Mouse (Mus musculus) heart, adult 2 months (tissue): ENCODE measurements around the gene Snrpf. TPM values are rescaled to one million over a fixed set of nuclear protein-coding genes. Genes with fewer than 3 reads are reported as not detected.

Source experiments
- DNase-seq, 2 experiments: peaks; one replicate each; pipeline ENCODE4 v3.0.0; 2021
- H3K27ac ChIP-seq: fragments of 200-600 bp; 2 replicates; pipeline ENCODE4 v1.8.1; 2022
- H3K27me3 ChIP-seq: fragments of 200-500 bp; 2 replicates; pipeline ENCODE4 v1.6.1; 2012; ENCODE audit warnings: mild to moderate bottlenecking, low read length, inconsistent platforms, mixed read lengths; ENCODE audit not compliant: control insufficient read depth, insufficient read depth
- H3K36me3 ChIP-seq: fragments of 200-500 bp; 2 replicates; pipeline ENCODE4 v1.6.1; 2012; ENCODE audit warnings: low read length, inconsistent platforms; ENCODE audit not compliant: control insufficient read depth, insufficient read depth
- H3K4me1 ChIP-seq: fragments of 200-500 bp; 2 replicates; pipeline ENCODE4 v1.6.1; 2011; ENCODE audit warnings: low read length; ENCODE audit not compliant: control insufficient read depth, insufficient read depth
- H3K4me3 ChIP-seq: fragments of 200-600 bp; 2 replicates; pipeline ENCODE4 v1.8.1; 2022
- H3K79me2 ChIP-seq: fragments of 200-500 bp; replicated peaks from 2 replicates; pipeline ENCODE4 v1.6.1; 2012; ENCODE audit warnings: mild to moderate bottlenecking, inconsistent platforms, low read length, moderate library complexity, mixed read lengths; ENCODE audit not compliant: control insufficient read depth, insufficient read depth
- H3K9ac ChIP-seq: fragments of 200-500 bp; 2 replicates; pipeline ENCODE4 v1.6.1; 2012; ENCODE audit warnings: low read depth, mild to moderate bottlenecking, control low read depth, inconsistent platforms, low read length, mixed read lengths
- CTCF ChIP-seq: fragments of 200-600 bp; IDR thresholded peaks from 2 replicates; pipeline ENCODE4 v1.8.1; 2022; ENCODE audit warnings: antibody characterized with exemption, mild to moderate bottlenecking, moderate library complexity
- EP300 ChIP-seq: fragments of 200-500 bp; IDR thresholded peaks from 2 replicates; pipeline ENCODE4 v1.6.1; 2011; ENCODE audit warnings: low read depth, low read length, control low read depth; ENCODE audit not compliant: insufficient read depth
- POLR2A ChIP-seq: fragments of 200-500 bp; IDR thresholded peaks from 2 replicates; pipeline ENCODE4 v1.6.1; 2011; ENCODE audit warnings: mild to moderate bottlenecking, low read depth, low read length, control low read depth; ENCODE audit not compliant: insufficient read depth
- WGBS: fragments of 180-500 bp; shearing (Covaris S2); methylation state at CpG from one replicate; pipeline ENCODE4 v1.1.7; 2018; 5-methylcytosine and 5-hydroxymethylcytosine counted together
- intact Hi-C: fragments of 180-260 bp; cut with DNase I; formaldehyde crosslinking; loops from one replicate; pipeline ENCODE4 v1.15.1; 2025
- long read RNA-seq: library from polyadenylated mRNA; stranded (forward); transcript quantifications from one replicate; pipeline ENCODE4 v2.0.0, GENCODE M21; 2021
- polyA plus RNA-seq: library from polyadenylated mRNA; depleted of rRNA; stranded (reverse); fragments of >200 nt; gene quantifications from 2 replicates; pipeline ENCODE4 v1.2.3, GENCODE M21; 2012; rRNA removed
- total RNA-seq, 2 experiments: library from RNA; stranded (reverse); gene quantifications; 2 replicates each; pipeline ENCODE4 v1.2.3; 2021

The Snrpf gene
- total RNA-seq, result 10 to 100 TPM in 1 of 2 experiments, 1 to 10 TPM in 1; 9.6 to 11.3 TPM
- polyA plus RNA-seq, result 17.7 and 20.5 TPM in 2 replicates
- long read RNA-seq, transcript Snrpf-201 (4 exons, 861 nt), result major isoform, 34 of 48 reads
- long read RNA-seq, partial matches to known transcripts, result 10 of 48 reads
- long read RNA-seq, other reads (novel, unspliced or antisense), result 4 of 48 reads

GRCm38 (mm10) chr10:93589281-93589848 is at the start of gene Snrpf:
TSS of gene Snrpf (minus strand) at chr10:93589706.
- H3K4me1 ChIP-seq, result peaks cover 1% of the 10 kb centered on the region
- peak within 1 kb of the TSS; percentile 67 for H3K27ac ChIP-seq
- WGBS, result under 1% methylated on average over 61 of the region's 63 CpGs
- TF ChIP-seq POLR2A, result peak; percentile 55; the same call in 1 of the 2 replicates
- no peak for TF ChIP-seq EP300
- TF ChIP-seq CTCF, result 0 out of 2 replicates have a peak, but pooled peaks have one; percentile 1
- no peaks in the 10 kb centered on the region for H3K27me3 ChIP-seq
- peaks cover 3% of the 10 kb centered on the region; the same call in 1 of the 2 replicates for H3K79me2 ChIP-seq
- H3K9ac ChIP-seq, result peak within 1 kb of the TSS; percentile 69
- DNase-seq, result peak; percentile 92 to 96
- peaks cover 5% of the 10 kb centered on the region; the same call in 1 of the 2 replicates for H3K36me3 ChIP-seq
- intact Hi-C loops, result no loop called here
- peak within 1 kb of the TSS; percentile 69 for H3K4me3 ChIP-seq

- no peak for DNase-seq
- WGBS, result 61% methylated on average over 9 of the region's 9 CpGs
- Histone ChIP-seq H3K4me3 (no peak overlapping the region), H3K9ac (no peak overlapping the region), H3K36me3 (no peaks in the 10 kb centered on the region), H3K79me2 (no peaks in the 10 kb centered on the region), H3K4me1 (no peaks in the 10 kb centered on the region), H3K27me3 (no peaks in the 10 kb centered on the region), H3K27ac (no peak overlapping the region)
- no peak for TF ChIP-seq CTCF
- TF ChIP-seq POLR2A, result no peak
- TF ChIP-seq EP300, result no peak
- intact Hi-C loops, result no loop called here
Observed at GRCm38 (mm10) chr10:93635941-93636340, 46.4 kb upstream of the Snrpf start.

GRCm38 (mm10) chr10:93633971-93634370 is 44.5 kb upstream of the Snrpf start:
- WGBS, result 92% methylated on average over 2 of the region's 2 CpGs
- H3K9ac ChIP-seq, result no peak overlapping the region
- intact Hi-C loops, result no loop called here
- H3K27me3 ChIP-seq, result no peaks in the 10 kb centered on the region
- no peaks in the 10 kb centered on the region for H3K36me3 ChIP-seq
- TF ChIP-seq CTCF (no peak), EP300 (no peak), POLR2A (no peak)
- no peak for DNase-seq
- no peaks in the 10 kb centered on the region for H3K79me2 ChIP-seq
- no peak overlapping the region for H3K27ac ChIP-seq
- H3K4me1 ChIP-seq, result no peaks in the 10 kb centered on the region
- H3K4me3 ChIP-seq, result no peak overlapping the region

- intact Hi-C loops, result no loop called here
- 88% methylated on average over 5 of the region's 5 CpGs for WGBS
- Histone ChIP-seq H3K4me3 (no peak overlapping the region), H3K27me3 (no peaks in the 10 kb centered on the region), H3K36me3 (no peaks in the 10 kb centered on the region), H3K79me2 (no peaks in the 10 kb centered on the region), H3K4me1 (no peaks in the 10 kb centered on the region), H3K27ac (no peak overlapping the region), H3K9ac (no peak overlapping the region)
- TF ChIP-seq CTCF, result no peak
- TF ChIP-seq EP300, result no peak
- TF ChIP-seq POLR2A, result no peak
- DNase-seq, result no peak
Observed at GRCm38 (mm10) chr10:93633563-93633962, 44.1 kb upstream of the Snrpf start.

DNA sequence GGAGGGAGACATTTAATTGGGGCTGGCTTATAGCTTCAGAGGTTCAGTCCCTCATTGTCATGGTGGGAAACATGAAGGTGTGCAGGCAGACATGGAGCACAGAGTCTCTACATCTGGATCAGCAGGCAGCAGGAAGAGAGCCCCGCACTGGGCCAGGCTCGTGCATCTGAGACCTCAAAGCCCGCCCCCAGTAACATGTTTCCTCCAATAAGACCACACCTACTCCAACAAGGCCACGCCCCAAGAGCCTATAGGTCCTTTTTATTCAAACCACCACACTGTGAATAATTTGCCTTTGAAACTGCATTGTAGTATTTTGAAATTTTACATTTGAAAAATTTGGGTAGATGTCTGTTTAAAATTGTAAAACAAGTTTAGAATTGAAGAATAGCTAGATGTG is 42.6 kb upstream of the Snrpf start:
- intact Hi-C loops, result no loop called here
- H3K36me3 ChIP-seq, result no peaks in the 10 kb centered on the region
- no peak overlapping the region for H3K27ac ChIP-seq
- TF ChIP-seq POLR2A (no peak), EP300 (no peak), CTCF (no peak)
- DNase-seq, result no peak
- no peaks in the 10 kb centered on the region for H3K27me3 ChIP-seq
- no peaks in the 10 kb centered on the region for H3K79me2 ChIP-seq
- H3K4me1 ChIP-seq, result no peaks in the 10 kb centered on the region
- no peak overlapping the region for H3K9ac ChIP-seq
- no peak overlapping the region for H3K4me3 ChIP-seq
- 80% methylated on average over 4 of the region's 4 CpGs for WGBS

DNA sequence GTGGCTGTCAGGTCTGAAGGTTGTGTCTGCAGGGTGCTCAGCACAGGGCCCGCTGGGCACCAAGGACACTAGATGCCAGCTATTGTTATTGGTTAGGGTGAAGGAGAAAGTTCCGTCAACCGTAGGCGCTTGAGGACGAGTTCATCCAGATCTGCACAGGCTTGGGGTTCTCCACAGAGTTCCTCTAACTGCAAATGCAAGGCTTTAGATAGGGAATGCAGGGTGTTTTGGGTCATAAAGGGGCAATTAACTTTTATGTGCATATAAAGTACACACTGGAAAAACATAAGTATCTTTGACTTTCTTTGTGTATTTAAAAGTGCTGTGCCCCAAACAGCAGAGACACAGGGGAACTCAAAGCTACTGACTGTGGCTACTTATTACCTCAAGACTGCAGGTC is 40.8 kb upstream of the Snrpf start:
- TF ChIP-seq EP300, result no peak
- no peak for TF ChIP-seq POLR2A
- TF ChIP-seq CTCF, result no peak
- no peak for DNase-seq

More for the DNA sequence above, 40.8 kb upstream of the Snrpf start:
- WGBS, result 97% methylated on average over 5 of the region's 5 CpGs
- intact Hi-C loops, result no loop called here
- Histone ChIP-seq H3K9ac (no peak overlapping the region), H3K36me3 (no peaks in the 10 kb centered on the region), H3K79me2 (no peaks in the 10 kb centered on the region), H3K27me3 (no peaks in the 10 kb centered on the region), H3K4me1 (no peaks in the 10 kb centered on the region), H3K4me3 (no peak overlapping the region), H3K27ac (no peak overlapping the region)
